Mouse (Mus musculus) adrenal gland, adult 2 months (tissue): ENCODE data around the gene Unc45a. TPM values are rescaled to one million over a fixed set of nuclear protein-coding genes. Genes with fewer than 3 reads are reported as not detected.
"Not testable (repeated sequence)": the region's sequence is repeated elsewhere in the genome, so short reads cannot be mapped to it uniquely, and the experiment has no call there.

ENCODE experiments used
- DNase-seq: peaks from one replicate; pipeline ENCODE4 v3.0.0; 2021
- polyA plus RNA-seq: library from polyadenylated mRNA; depleted of rRNA; stranded (reverse); fragments of >200 nt; gene quantifications from 2 replicates; pipeline ENCODE4 v1.2.3, GENCODE M21; 2012
- total RNA-seq, 2 experiments: library from RNA; stranded (reverse); gene quantifications; 2 replicates each; pipeline ENCODE4 v1.2.3; 2021

The Unc45a gene
- total and polyA plus RNA-seq, 3 experiments, result 66.5 to 73.0 (median 69.1) TPM

DNA sequence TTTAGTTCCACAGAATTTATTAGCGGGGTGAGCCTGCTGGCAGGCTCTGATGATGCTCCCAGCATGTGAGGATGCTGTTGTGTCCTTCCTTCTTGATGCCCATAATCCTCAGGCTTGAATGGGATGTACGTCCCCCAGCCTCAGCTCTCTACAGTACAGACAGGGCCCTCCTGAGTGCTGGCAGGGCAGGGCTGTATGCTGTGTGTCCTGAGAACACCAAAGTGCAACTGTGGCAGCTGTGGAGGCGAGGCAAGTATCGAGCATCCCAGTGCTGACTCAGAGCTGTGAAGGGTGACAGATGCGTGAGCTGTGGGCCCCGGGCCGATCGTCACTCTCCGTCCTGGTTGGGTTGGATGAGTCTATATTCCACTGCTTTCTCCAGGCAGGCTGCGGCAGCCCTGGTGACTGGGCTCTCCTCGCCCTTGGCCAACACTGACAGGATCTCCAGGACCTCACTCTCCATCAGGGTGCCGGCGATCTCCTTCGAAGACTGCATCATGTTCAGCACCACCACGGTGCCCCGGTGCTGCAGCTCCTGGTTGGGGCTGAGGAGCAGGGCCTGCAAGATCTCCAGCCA is 15.4 kb downstream of the Unc45a start:
- DNase-seq, result no peak

DNA sequence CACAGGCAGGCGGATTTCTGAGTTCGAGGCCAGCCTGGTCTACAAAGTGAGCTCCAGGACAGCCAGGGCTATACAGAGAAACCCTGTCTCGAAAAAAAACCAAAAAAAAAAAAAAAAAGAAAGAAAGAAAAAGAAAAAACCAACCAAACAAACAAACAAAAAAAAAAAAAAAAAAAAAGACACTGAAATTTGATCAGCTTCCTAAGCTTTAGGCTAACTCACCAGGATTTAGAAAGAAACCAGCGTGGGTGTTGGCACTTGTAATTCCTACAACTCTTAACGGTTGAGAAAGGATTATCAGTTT is 16.0 kb downstream of the Unc45a start:
- not testable (repeated sequence) for DNase-seq

DNA sequence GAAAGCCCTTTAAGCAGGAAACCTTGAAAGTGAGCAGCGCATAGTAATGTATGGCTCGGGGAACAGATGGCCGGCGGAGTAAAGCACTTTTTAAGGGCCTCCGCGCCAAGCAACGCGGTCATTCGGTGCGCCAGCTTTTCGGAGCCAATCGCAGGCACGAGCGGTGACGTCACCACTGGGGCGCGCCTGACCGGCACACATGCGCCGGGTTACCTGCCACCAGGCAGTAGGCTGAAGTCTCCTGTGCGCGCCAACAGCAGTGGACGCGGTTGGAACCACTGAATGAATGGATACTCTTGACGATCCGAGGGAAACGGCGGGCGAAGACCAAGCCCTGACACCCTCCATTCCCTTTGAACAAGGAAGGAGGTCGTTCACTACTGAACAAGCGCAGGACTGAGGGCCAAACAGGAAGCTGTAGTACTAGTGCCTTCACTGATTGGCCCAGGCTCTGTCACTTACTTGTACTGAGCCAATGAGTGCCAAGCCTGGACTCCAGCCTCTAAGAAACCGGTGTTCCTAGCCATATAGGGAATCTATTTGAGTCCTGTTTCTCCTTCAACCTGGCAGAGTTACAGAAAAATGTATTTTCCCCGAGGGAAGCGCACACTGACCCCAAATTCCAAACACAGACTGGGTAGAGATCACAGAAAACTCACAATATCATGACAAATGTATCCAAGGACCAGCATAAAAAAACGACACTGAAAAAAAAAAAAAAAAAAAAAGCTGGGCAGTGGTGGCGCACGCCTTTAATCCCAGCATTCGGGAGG is 16.6 kb downstream of the Unc45a start, which contains the start of gene Rccd1:
TSS of gene Rccd1 (minus strand) at position 412 of the 773 bp plus-strand sequence.
- DNase-seq, result peak; percentile 97

DNA sequence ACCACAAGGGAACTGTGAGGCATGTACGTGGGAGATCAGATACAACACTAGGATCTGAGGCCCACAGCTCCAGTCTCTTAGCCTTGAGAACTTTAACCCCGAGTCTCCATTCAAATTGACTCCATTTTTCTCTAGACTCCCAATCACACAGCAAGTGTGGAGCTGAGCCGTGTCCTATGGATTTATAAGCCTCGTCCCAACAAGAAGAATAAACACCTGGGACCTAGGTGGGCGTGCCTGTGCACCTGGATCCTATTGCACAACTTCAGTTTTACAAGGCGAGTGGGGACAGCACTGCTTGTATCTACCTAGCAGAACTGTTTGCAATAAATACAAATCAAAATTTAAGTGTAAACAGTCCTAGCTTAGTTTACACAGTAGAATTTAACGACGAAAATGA is 17.5 kb downstream of the Unc45a start:
- no peak for DNase-seq

GRCm38 (mm10) chr7:80319846-80320496 is 20.8 kb downstream of the Unc45a start:
- no peak for DNase-seq

DNA sequence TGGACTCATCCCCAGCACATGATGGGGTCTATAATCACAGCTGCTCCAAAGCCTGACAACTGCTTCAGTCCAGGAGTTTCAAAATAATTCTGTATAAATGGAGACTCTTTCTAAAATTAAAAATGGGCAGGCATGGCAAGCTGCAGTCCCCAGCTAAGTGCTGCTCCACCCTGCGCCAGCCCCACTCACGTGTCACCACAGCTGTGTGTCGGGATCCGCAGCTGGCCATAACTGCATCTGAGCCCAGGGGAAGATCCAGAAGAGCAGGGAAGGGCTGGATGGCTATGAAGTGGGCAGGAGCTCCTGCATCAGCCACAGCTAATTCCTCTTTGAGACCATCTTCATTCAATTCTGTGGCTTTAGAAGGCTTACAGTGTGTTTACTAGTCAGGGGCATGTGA is 22.1 kb downstream of the Unc45a start:
- DNase-seq, result no peak

DNA sequence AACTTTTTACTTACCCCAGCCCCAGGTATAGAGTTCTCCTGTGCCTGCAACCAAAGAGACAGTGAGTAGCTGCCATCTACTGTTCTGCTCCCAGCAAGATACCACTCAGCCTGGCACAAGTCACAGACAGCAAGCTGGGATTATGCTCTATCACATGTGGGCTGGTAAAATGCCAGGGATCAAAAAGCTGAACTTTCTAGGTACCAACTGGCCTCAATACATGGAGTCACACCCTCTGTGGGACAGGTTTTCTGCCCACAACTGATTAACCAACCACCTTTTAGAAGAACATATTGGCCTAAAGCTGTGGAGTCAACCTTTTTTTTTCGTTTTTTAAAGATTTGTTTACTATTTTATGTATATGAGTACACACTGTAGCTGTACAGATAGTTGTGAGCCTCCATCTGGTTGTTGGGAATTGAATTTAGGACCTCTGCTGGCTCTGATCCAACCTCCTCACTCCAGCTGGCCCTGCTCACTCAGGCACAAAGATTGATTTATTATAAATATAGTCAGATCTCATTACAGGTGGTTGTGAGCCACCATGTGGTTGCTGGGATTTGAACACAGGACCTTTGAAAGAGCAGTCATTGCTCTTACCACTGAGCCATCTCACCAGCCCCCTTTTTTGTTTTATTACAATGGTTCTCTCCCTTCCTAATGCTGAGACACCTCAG is 23.2 kb downstream of the Unc45a start:
- DNase-seq, result no peak

DNA sequence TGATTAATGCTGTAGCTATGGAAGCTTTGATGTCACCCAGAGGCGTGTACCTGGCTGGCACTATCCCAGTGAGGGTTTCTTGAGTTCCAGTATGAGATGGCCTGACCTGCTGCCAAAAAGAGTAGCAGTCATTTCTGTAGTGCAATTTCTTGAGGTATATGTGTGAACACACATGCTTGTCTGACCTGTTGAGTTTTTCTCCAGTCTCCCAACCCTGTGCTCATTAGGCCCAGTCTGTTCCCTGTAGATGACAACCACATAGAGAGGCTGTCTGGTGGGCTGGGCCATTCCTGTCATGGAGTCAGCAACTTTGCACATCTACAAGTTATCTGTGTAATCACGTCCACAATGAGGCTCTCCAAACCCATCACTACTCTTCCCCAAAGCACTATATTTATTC is 25.1 kb downstream of the Unc45a start:
- DNase-seq, result no peak

- DNase-seq, result no peak
These were observed 30.0 kb downstream of the Unc45a start for GRCm38 (mm10) chr7:80310771-80311170.

DNA sequence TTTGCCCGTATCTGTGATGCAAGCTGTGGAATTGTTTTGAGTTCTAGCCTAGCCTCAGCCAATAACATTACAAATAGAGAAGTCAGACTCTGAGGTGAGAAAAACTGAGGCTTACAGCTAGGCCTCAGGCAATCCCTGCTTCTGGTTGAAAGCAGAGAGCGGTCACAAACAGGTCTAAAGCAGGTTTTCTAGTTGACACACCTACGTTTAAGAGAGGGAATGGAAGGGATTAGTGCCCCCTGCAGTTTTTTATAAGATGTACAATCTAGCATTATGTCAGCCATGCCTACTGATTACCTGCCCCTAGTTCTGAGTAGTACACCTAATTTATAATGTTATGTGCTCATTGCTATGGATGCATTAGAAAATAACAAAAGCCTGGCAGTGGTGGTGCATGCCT is 33.0 kb downstream of the Unc45a start:
- DNase-seq, result no peak

DNA sequence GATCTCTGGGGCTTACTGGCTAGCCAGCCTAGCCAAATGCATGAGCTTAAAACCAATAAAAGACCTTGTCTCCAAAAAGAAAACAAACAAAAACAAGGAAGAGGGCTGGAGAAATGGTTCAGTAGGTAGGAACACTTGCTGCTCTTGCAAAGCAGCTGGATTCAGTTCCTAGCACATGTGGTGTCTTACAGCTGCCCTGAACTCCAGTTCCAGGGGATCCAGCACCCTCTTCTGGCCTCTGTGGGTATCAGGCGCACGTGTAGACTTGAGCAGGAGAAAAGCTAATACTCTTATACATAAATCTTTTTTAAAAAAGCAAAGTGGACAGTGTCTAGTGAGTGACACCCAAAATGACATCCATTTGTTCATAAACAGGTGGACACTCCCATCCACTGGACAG is 39.3 kb downstream of the Unc45a start:
- no peak for DNase-seq

- peak; percentile 42 for DNase-seq
These were observed 41.2 kb downstream of the Unc45a start for GRCm38 (mm10) chr7:80299568-80299967.

DNA sequence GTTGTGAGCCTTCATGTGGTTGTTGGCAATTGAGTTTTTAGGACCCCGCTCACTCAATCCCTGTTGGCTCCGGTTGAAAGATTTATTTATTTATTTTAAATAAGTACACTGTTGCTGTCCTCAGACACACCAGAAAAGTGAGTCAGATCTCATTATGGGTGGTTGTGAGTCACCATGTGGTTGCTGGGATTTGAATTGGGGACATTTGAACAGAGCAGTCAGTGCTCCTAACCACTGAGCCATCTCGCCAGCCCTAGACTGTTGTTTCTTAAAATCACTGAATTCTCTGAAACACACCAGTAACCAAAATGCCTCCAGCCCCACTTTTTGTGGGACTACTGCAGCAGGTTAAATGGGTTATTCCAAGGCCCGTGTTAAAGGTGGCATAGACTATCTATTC is 42.1 kb downstream of the Unc45a start:
- no peak for DNase-seq

DNA sequence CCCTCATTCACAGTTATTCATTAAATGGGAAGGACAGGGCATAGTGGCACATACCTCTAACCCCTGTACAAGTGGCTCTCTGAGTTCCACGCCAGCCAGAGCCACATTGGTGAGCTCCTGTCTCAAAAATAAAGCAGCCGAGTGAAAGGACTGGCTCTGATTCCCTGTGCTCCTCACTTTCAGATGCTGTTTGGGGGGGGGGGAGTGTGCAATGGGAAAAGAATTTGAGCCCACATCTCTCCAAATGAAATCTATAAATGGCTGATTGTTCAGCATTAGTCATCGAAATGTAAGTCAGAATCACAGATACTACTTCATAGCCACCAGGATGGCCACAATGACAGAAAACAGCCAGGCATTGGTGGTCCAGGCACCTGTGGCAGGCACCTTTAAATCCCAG is 43.8 kb downstream of the Unc45a start:
- no peak for DNase-seq

GRCm38 (mm10) chr7:80296462-80296861 is 44.3 kb downstream of the Unc45a start:
- no peak for DNase-seq

GRCm38 (mm10) chr7:80294764-80295648 is 45.8 kb downstream of the Unc45a start:
- DNase-seq, result no peak

GRCm38 (mm10) chr7:80294062-80294763 is 46.6 kb downstream of the Unc45a start, which contains the start of gene Prc1:
Prc1 (plus strand) TSS chr7:80294450.
- DNase-seq, result peak; percentile 100

DNA sequence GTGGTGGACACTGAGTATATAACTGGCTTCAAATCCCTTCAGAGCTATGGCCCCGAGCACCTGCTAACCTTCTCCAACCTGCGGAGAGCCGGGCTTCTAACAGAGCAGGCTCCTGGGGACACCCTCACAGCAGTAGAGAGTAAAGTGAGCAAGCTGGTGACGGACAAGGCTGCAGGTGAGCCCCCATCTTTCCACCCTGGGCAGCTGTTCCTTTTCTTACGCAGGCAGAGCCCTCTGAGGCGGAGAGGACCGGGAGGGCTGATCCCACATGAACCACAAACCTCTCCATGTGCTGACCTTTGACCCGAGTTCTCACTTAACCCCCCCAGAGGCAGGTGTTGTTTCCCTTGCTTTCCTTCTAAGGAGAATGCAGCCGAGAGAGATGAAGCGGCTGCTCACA is 53.1 kb downstream of the Unc45a start:
- DNase-seq, result no peak

GRCm38 (mm10) chr7:80285725-80286124 is 55.1 kb downstream of the Unc45a start:
- DNase-seq, result no peak

- DNase-seq, result no peak
These were observed 56.4 kb downstream of the Unc45a start for GRCm38 (mm10) chr7:80284391-80284790.
